Mouse (Mus musculus) colon, adult 2 months (tissue): ENCODE measurements around the gene Abi2. TPM values are rescaled to one million over a fixed set of nuclear protein-coding genes. Genes with fewer than 3 reads are reported as not detected.

Experiments used
- polyA plus RNA-seq: library from polyadenylated mRNA; depleted of rRNA; stranded (reverse); fragments of >200 nt; gene quantifications from 2 replicates; pipeline ENCODE4 v1.2.3, GENCODE M21; 2012; rRNA removed

Gene Abi2
- polyA plus RNA-seq, result 1.9 and 2.1 TPM in 2 replicates

DNA sequence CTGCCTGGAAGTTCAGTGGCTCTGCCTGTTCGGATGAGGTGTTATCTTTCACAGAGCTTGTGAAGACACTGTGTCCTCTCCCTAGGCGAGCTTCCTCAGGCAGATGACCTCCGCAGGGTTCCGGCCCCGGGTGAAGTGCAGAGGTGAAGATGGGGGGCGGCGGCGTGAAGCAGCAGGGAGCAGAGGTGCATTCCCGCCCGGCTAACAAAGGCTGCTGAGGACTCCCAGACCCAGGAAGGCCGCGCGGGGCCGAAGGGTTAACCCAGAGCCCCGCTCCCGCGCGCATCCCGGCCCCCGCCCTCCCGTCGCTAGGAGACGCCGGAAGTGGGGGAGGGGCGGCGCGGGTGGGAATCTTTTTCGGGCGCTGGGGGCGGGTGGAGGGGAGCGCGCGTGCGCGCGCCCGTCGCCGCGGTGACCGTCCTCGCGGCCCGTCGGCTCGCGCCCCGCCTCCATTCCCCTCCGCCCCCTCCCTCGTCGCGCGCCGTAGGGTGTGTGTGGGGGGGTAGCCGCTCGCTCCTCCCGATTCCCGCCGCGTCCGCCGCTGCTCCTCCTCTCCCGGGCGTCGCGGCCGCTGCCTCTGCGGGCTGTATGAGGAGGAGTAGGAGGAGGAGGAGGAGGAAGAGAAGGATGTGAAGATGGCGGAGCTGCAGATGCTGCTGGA is at the start of gene Abi2:
Gene Abi2, plus strand, starts transcription at position 452 of the 661 bp plus-strand sequence.

Other genes with a start within 250 kb of the Abi2 start
- gene Nbeal1, start 229.0 kb upstream of the Abi2 start, polyA plus RNA-seq, result 1.2 and 2.1 TPM in 2 replicates
- gene Cyp20a1, start 66.3 kb upstream of the Abi2 start, polyA plus RNA-seq, result 3.4 and 3.7 TPM in 2 replicates
- 8.7 and 9.2 TPM in 2 replicates for gene Raph1, start 157.5 kb downstream of the Abi2 start, polyA plus RNA-seq